Mouse (Mus musculus) lung, adult 2 months (tissue): ENCODE results near the gene Bag5. TPM values are rescaled to one million over a fixed set of nuclear protein-coding genes. Genes with fewer than 3 reads are reported as not detected.

Experiments used
- DNase-seq: peaks from one replicate; pipeline ENCODE4 v3.0.0; 2022
- H3K4me1 ChIP-seq: fragments of 200-500 bp; 2 replicates; pipeline ENCODE4 v1.6.1; 2011; ENCODE audit warnings: low read length; ENCODE audit not compliant: control insufficient read depth, insufficient read depth
- H3K4me3 ChIP-seq: fragments of 200-500 bp; replicated peaks from 2 replicates; pipeline ENCODE3; 2011; ENCODE audit warnings: low read depth, mild to moderate bottlenecking, control low read depth, low read length; ENCODE audit errors: extremely low read depth
- CTCF ChIP-seq: fragments of 200-500 bp; IDR thresholded peaks from 2 replicates; pipeline ENCODE4 v1.5.1; 2011; ENCODE audit warnings: mild to moderate bottlenecking, low read length, control low read depth; ENCODE audit not compliant: insufficient read depth
- POLR2A ChIP-seq: fragments of 200-500 bp; IDR thresholded peaks from 2 replicates; pipeline ENCODE4 v1.6.1; 2011; ENCODE audit warnings: low read depth, mild to moderate bottlenecking, control low read depth, low read length, borderline replicate concordance; ENCODE audit errors: extremely low read depth
- WGBS: fragments of 180-500 bp; shearing (Covaris S2); methylation state at CpG from one replicate; pipeline ENCODE4 v1.1.7; 2018; 5-methylcytosine and 5-hydroxymethylcytosine counted together
- polyA plus RNA-seq: library from polyadenylated mRNA; depleted of rRNA; stranded (reverse); fragments of >200 nt; gene quantifications from 2 replicates; pipeline ENCODE4 v1.2.3, GENCODE M21; 2012

Bag5 gene
- polyA plus RNA-seq, 1 experiment = 21.4 TPM

DNA sequence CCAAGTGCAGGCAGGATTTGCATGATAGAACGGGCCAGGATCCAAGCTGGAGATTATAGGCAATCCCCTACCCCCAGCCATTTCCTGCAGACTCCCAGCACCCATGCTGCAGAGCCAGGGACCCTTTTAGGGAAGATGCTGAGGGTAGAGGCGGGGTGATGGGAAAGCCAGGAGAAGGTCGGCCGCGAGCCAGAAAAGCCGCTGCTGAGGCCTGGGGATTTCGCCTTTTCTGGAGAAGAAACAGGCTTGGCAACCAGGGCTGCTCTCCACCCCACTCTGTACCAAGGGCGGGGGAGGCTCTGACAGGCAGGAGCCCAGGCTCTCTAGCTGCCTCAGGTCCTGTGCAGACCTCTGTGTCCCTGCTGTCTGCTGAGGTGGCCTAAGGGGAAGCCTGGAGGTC lies 31.8 kb downstream of the Bag5 start:
- TF ChIP-seq POLR2A (no peak), CTCF (no peak)
- H3K4me1 ChIP-seq = peaks cover 8% of the 10 kb centered on the region
- DNase-seq = no peak
- 66% methylated on average over 8 of the region's 8 CpGs for WGBS
- no peak overlapping the region for H3K4me3 ChIP-seq

DNA sequence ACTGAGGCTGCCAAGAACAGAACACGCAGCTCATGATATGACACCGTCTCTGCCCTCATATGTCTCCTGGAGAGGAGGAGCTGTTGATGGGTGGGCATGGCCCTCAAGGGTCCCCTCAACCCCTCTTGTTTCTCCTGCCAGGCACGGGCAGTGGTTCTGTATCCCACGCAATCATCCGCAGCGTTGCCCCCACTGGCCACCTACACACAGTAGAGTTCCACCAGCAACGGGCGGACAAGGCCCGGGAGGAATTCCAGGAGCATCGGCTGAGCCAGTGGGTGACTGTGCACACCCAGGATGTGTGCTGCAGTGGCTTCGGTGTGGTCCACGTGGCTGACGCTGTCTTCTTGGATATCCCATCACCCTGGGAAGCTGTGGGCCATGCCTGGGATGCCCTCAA lies 32.4 kb downstream of the Bag5 start:
- H3K4me1 ChIP-seq = peaks cover 8% of the 10 kb centered on the region

DNA sequence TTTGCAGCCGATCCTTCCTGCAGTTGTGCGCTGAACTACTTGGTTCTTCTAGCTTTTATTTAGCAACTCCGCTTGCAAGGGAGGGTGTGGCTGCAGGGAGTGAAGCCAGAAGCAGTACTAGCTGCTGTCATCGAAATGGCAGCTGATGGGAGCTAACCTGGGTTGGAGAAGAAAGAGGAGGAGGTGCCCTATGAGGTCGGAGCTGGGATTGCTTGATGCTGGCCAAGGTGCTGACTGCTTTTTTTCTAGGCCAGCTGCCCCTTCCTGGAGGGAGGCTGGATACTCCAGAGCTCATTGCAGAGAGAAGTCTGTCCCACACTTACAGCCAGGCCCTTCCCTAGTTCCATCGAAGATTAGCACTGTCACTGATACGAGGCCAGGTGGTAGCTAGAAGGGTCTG lies 34.1 kb downstream of the Bag5 start:
- Histone ChIP-seq H3K4me1 (peaks cover 8% of the 10 kb centered on the region), H3K4me3 (no peak overlapping the region)
- no peak for DNase-seq
- 41% methylated on average over 7 of the region's 7 CpGs for WGBS
- TF ChIP-seq POLR2A = no peak
- TF ChIP-seq CTCF = no peak

More for the DNA sequence above, 32.4 kb downstream of the Bag5 start:
- H3K4me3 ChIP-seq = no peak overlapping the region
- WGBS = 84% methylated on average over 13 of the region's 13 CpGs
- no peak for DNase-seq
- TF ChIP-seq CTCF (no peak), POLR2A (no peak)

DNA sequence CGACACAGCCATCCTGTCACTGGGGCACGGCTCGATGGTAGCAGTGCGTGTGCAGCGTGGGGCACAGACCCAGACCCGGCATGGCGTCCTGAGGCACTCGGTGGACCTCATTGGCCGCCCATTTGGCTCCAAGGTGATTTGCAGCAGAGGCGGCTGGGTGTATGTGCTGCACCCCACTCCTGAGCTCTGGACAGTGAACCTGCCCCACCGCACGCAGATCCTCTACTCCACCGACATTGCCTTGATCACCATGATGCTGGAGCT lies 34.5 kb downstream of the Bag5 start:
- Histone ChIP-seq H3K4me3 (peak overlapping the region; percentile 86), H3K4me1 (peaks cover 8% of the 10 kb centered on the region)
- TF ChIP-seq POLR2A (no peak), CTCF (no peak)
- no peak for DNase-seq
- 3% methylated on average over 13 of the region's 13 CpGs for WGBS

DNA sequence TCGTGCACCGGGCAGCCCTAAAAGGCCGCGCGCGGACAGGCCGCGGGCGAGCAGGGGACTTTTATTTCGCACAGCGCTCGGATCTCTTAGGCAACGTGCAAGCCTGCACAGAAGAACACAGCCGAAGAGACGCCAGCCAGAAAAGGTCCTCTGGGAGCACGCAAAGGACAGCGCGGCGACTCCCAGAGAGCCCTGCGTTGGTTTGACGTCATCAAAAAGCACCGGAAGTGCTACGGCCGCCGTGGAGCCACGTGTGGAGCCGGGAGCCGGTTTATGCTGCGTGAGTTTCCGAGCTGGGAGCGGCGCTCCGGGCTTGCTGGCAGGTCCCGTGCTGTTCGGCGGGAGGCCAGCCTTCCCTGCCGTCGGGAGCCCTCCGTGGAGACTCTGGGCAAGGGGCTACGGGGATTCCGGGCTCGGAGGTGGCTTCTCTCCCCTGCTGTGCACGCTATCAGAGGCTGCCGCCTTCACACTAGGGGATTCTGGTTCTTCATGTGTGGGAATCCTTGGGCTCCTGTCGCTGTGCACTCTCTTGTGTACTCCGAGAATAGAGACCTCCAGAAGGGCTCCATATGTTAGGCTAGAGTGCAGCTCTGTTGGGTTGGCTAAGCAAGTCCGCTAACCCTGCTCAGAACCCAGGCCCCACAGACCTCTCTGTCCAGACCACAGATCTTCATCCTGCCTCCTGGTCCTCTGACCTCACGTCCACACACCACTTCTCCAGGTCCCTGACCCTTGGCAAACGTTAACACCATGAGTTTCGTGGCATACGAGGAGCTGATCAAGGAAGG lies 35.0 kb downstream of the Bag5 start, which contains the start of gene Trmt61a:
TSS of gene Trmt61a (plus strand) at position 224 of the 788 bp plus-strand sequence.
- WGBS = under 1% methylated on average over 51 of the region's 51 CpGs
- no peak for TF ChIP-seq CTCF
- peak; percentile 77; the same call in 1 of the 2 replicates for TF ChIP-seq POLR2A

DNA sequence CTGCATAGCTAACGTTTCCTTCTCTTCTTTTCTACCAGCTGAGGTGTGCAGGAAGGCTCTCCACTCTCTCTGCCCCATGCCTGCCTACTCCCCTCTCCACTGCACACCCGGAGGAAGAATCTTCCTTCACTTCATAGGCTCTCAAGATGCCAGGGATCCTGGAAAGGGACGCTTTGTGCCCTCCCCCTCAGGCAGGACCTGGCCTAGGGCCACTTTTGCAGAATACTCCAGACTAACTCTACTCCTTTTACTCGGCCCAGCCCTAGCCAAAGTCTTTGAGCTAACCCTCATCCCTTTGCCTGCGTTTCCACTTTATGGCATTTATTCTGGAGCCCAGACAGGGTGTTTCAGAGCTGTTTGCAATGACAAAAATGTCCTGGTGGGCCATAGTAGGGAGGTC lies 35.6 kb downstream of the Bag5 start:
- TF ChIP-seq CTCF = no peak
- no peak for TF ChIP-seq POLR2A
- Histone ChIP-seq H3K4me1 (peaks cover 10% of the 10 kb centered on the region), H3K4me3 (peak overlapping the region; percentile 86)
- 9% methylated on average over 5 of the region's 5 CpGs for WGBS
- no peak for DNase-seq

More for the DNA sequence above, 35.0 kb downstream of the Bag5 start, which contains the start of gene Trmt61a:
- H3K4me1 ChIP-seq = peaks cover 8% of the 10 kb centered on the region
- DNase-seq = peak; percentile 84
- peak within 1 kb of the TSS; percentile 86 for H3K4me3 ChIP-seq

DNA sequence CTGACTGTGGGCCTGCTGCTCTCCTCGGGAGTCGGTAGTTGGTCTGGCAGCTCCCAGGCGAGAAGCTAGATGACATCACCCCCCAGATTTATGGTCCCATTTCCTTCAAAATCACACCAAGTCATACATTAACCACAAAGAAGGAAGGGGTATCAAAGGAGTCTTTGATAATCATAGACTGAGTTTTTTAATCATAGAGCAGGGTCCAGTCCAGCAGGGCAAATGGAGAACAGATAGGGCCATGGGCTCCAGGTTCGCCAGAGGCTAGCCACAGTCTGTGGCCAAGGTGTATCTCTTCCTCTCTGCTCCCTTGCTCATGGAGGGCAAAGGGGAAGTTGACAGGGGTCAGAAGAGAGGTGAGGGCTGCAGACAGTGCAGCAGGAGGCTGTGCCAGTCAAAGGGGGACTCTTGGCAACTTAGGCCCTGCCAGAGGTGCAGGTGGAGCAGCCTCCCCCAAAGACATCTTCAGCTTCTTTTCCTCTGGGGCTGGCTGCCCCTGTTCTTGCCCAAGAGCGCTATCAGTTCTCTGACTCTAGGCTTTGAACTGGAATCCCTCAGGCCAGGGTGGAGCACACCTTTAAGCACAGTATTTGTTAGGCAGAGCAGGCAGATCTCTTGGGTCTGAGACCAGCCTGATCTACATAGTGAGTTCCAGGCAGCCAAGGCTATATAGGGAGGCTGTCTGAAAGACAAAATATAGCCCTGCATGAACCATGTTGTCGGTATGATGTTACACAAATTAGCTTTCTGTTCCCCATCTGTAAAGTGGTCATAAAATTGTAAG lies 37.1 kb downstream of the Bag5 start:
- H3K4me1 ChIP-seq = peaks cover 11% of the 10 kb centered on the region
- no peak overlapping the region for H3K4me3 ChIP-seq
- TF ChIP-seq CTCF = no peak
- TF ChIP-seq POLR2A = no peak
- no peak for DNase-seq
- 80% methylated on average over 6 of the region's 6 CpGs for WGBS

DNA sequence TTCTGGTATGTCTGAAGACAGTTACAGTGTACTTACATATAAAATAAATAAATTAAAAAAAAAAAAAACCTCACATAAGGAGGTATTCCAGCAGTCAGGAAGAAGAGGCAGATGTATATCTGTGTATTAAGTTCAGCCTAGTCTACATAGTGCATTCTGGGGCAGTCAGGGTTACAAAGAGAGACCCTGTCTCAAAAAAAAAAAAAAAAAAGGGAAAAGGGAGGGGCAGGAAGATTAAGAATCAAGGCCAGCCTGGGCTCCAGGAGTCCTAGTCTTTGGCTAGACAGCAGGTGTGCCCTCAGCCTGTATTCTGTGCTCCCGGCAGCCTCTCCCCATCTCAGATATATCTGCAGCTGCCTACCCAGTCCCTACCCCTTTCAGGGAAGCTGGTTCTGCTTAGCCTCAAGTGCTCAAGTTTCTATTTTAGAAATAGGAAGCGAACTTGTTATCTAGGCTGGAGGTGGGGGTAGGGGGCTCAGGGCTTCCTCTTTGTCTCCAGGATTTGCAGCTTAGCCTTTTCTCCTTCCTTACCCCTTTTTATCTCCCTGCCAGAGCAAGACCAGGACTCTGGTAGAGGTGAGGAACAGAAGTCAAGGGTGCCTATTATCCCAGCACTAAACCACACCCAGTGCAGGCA lies 38.1 kb downstream of the Bag5 start:
- TF ChIP-seq CTCF (no peak), POLR2A (no peak)
- no peak for DNase-seq
- Histone ChIP-seq H3K4me1 (peaks cover 16% of the 10 kb centered on the region), H3K4me3 (no peak overlapping the region)
- 66% methylated on average over 2 of the region's 2 CpGs for WGBS

DNA sequence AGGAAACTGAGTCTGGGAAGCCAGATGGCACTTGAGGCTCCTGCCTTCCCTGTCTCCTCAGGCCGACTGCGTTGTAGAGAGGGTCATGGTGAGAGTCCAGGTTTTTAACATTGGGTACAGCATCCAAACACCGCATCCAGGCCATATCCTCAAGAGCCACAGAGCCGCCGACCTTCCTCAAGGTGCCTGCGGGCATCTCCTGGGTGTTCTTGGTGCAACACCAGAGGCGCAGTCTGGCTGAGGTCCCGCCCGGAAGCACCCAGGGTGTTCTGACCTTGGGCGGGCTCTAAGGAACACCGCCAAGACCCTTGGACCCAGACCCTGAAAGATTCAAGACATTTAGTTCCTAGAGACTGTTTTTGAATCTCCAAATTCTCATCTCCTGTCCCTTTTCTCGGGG lies 40.5 kb downstream of the Bag5 start:
- Histone ChIP-seq H3K4me1 (peaks cover 20% of the 10 kb centered on the region; the same call in 1 of the 2 replicates), H3K4me3 (peak overlapping the region; percentile 53)
- TF ChIP-seq POLR2A (no peak), CTCF (no peak)
- 14% methylated on average over 12 of the region's 12 CpGs for WGBS
- DNase-seq = no peak
